Mouse (Mus musculus): ENCODE results near the gene Kctd15.

- TF ChIP-seq GATA1 (IDR thresholded peaks at IDR 0.05; ENCODE audit: borderline replicate concordance, low read length) (no peak), FLI1 (IDR thresholded peaks at IDR 0.05; ENCODE audit: low read length) (no peak)
Measured at GRCm38 (mm10) chr7:34656632-34657031, at the start of gene Kctd15.

All from megakaryocyte, embryonic 14.5 days (primary cell).